Mouse (Mus musculus) heart, postnatal 0 days (tissue): ENCODE results near the gene Madcam1. TPM values are rescaled to one million over a fixed set of nuclear protein-coding genes. Genes with fewer than 3 reads are reported as not detected.

Experiments used
- ATAC-seq: fragments of 200-750 bp; cut with Nextera tagmentation; 2 replicates; pipeline ENCODE4 v1.8.0; 2017; ENCODE audit warnings: low read depth, moderate number of reproducible peaks, moderate library complexity; ENCODE audit not compliant: insufficient read depth
- DNase-seq: peaks from one replicate; pipeline ENCODE4 v3.0.0-alpha.2; 2016; ENCODE audit warnings: low spot score
- H3K27ac ChIP-seq: fragments of 300-500 bp; sonication (generic); 2 replicates; pipeline ENCODE4 v1.5.1; 2014; ENCODE audit warnings: low read depth, mild to moderate bottlenecking
- H3K27me3 ChIP-seq: fragments of 300-500 bp; sonication (generic); 2 replicates; pipeline ENCODE4 v1.6.1; 2014; ENCODE audit warnings: low read length, mixed read lengths; ENCODE audit not compliant: control insufficient read depth, insufficient read depth
- H3K36me3 ChIP-seq: fragments of 300-500 bp; sonication (generic); replicated peaks from 2 replicates; pipeline ENCODE4 v1.6.1; 2014; ENCODE audit warnings: low read length, mixed read lengths; ENCODE audit not compliant: control insufficient read depth, insufficient read depth
- H3K4me1 ChIP-seq: fragments of 300-500 bp; sonication (generic); 2 replicates; pipeline ENCODE4 v1.6.1; 2014; ENCODE audit warnings: antibody characterized with exemption; ENCODE audit not compliant: control insufficient read depth, insufficient read depth
- H3K4me2 ChIP-seq: fragments of 300-500 bp; sonication (generic); 2 replicates; pipeline ENCODE4 v1.6.1; 2014; ENCODE audit warnings: low read depth, mild to moderate bottlenecking, low read length, moderate library complexity
- H3K4me3 ChIP-seq: fragments of 300-500 bp; sonication (generic); 2 replicates; pipeline ENCODE4 v1.5.1; 2014; ENCODE audit warnings: low read depth, low read length
- H3K9ac ChIP-seq: fragments of 300-500 bp; sonication (generic); replicated peaks from 2 replicates; pipeline ENCODE4 v1.6.1; 2014; ENCODE audit warnings: low read depth, low read length, mixed read lengths
- H3K9me3 ChIP-seq: fragments of 300-500 bp; sonication (generic); replicated peaks from 2 replicates; pipeline ENCODE4 v1.6.1; 2016; ENCODE audit warnings: low read length; ENCODE audit not compliant: control insufficient read depth
- CTCF ChIP-seq: IDR thresholded peaks from 2 replicates; pipeline ENCODE4 v1.5.1; 2016; ENCODE audit warnings: antibody characterized with exemption, control low read depth, low read depth
- EP300 ChIP-seq: IDR thresholded peaks from 2 replicates; pipeline ENCODE4 v1.6.1; 2016; ENCODE audit warnings: antibody characterized with exemption, low read depth
- WGBS: fragments of 180-500 bp; shearing (Covaris S2); extraction: QIAGEN DNeasy Blood & Tissue Kit; methylation state at CpG from one replicate; pipeline ENCODE4 v1.1.7; 2014; 5-methylcytosine and 5-hydroxymethylcytosine counted together
- polyA plus RNA-seq: library from polyadenylated mRNA; unstranded; fragments of >200 nt; fragmentation: Nextera tagmentation; extraction: Ambion mirVana; gene quantifications from 2 replicates; pipeline ENCODE4 v1.2.1, GENCODE M21; 2015
- total RNA-seq: library from RNA; depleted of rRNA; stranded (reverse); fragments of >200 nt; gene quantifications from 2 replicates; pipeline ENCODE4 v1.2.3, GENCODE M21; 2014; ENCODE audit warnings: low replicate concordance

Gene Madcam1
- total and polyA plus RNA-seq, 2 experiments from 2014 or later, result 1.3 TPM; not detected in 1

GRCm38 (mm10) chr10:79638486-79639204, 25.7 kb upstream of the Madcam1 start:
- ATAC-seq, result 0 out of 2 replicates have a peak, but pooled peaks have one; percentile 12

GRCm38 (mm10) chr10:79645711-79646110, 18.6 kb upstream of the Madcam1 start, which contains the start of gene Odf3l2:
Gene Odf3l2, minus strand, starts transcription at chr10:79645738.
- no peaks in the 10 kb centered on the region for H3K4me1 ChIP-seq
- no peak within 1 kb of the TSS for H3K4me3 ChIP-seq
- no peak for TF ChIP-seq CTCF
- no peaks in the 10 kb centered on the region for H3K27me3 ChIP-seq
- H3K27ac ChIP-seq, result no peak within 1 kb of the TSS
- 53% methylated on average over 8 of the region's 8 CpGs for WGBS
- ATAC-seq (no peak), DNase-seq (no peak)
- H3K36me3 ChIP-seq, result no peaks in the 10 kb centered on the region
- H3K4me2 ChIP-seq, result no peak within 1 kb of the TSS
- no peaks in the 10 kb centered on the region for H3K9me3 ChIP-seq
- H3K9ac ChIP-seq, result no peak within 1 kb of the TSS

More at GRCm38 (mm10) chr10:79638486-79639204, 25.7 kb upstream of the Madcam1 start:
- Histone ChIP-seq H3K4me2 (peak overlapping the region; percentile 21), H3K27ac (no peak overlapping the region), H3K9ac (no peak overlapping the region), H3K4me3 (peak overlapping the region; percentile 6), H3K27me3 (peaks cover 43% of the 10 kb centered on the region), H3K36me3 (no peaks in the 10 kb centered on the region), H3K9me3 (no peaks in the 10 kb centered on the region), H3K4me1 (no peaks in the 10 kb centered on the region)
- DNase-seq, result no peak
- no peak for TF ChIP-seq EP300
- WGBS, result 8% methylated on average over 23 of the region's 23 CpGs

GRCm38 (mm10) chr10:79649070-79649751, 15.1 kb upstream of the Madcam1 start:
- TF ChIP-seq EP300 (no peak), CTCF (peak; percentile 93)
- Histone ChIP-seq H3K36me3 (no peaks in the 10 kb centered on the region), H3K27me3 (peaks cover 4% of the 10 kb centered on the region; the same call in 1 of the 2 replicates), H3K9me3 (no peaks in the 10 kb centered on the region), H3K4me3 (no peak overlapping the region), H3K4me2 (no peak overlapping the region), H3K4me1 (no peaks in the 10 kb centered on the region), H3K27ac (no peak overlapping the region), H3K9ac (no peak overlapping the region)
- WGBS, result 23% methylated on average over 7 of the region's 7 CpGs
- ATAC-seq, result peak; percentile 55; the same call in 1 of the 2 replicates
- peak; percentile 55 for DNase-seq

DNA sequence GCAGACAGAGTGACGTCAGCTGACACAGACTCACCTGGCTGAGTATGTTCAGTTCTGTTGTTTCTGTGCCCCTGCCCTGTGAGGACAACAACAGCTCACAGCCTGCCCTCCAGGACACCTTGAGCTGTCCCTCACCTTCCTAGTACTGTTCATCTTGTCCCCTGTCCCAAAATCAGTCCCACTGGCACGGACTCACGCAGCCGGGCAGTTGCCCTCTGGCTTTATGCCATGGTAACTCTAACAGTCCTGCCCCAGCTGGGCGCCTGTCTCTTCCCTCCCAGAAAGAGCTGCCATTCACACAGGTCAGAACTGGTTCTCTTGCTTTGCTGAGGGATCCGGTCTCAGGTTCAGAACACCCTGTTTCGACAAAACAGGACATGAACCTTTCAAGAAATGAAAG, 11.6 kb upstream of the Madcam1 start:
- DNase-seq (no peak), ATAC-seq (no peak)
- Histone ChIP-seq H3K4me2 (no peak overlapping the region), H3K27ac (no peak overlapping the region), H3K4me1 (no peaks in the 10 kb centered on the region), H3K36me3 (no peaks in the 10 kb centered on the region), H3K9me3 (no peaks in the 10 kb centered on the region), H3K27me3 (peaks cover 18% of the 10 kb centered on the region), H3K4me3 (no peak overlapping the region), H3K9ac (no peak overlapping the region)
- 68% methylated on average over 7 of the region's 7 CpGs for WGBS
- TF ChIP-seq CTCF, result no peak
- TF ChIP-seq EP300, result no peak

DNA sequence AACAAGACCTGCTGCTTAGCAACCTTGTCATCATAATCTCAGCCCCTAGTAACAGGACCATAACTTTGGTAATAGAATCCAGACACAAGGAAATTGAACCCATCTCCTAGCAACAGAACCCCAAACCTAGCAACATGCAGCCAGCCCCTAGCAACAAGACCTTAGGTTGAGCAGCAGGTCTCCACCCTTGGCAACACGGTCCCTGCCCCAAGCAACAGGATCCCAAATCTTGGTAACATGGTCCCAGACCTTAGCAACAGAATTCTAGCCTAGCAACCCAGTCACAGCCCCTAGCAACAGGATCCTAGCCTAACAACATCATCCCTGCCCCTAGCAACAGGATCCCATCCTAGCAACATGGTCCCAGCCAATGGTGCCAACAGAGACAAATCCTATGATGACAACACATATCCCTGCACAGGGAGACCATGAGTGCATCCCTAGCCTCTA, 9.4 kb upstream of the Madcam1 start:
- Histone ChIP-seq H3K4me3 (no peak overlapping the region), H3K4me1 (no peaks in the 10 kb centered on the region), H3K27ac (no peak overlapping the region), H3K9ac (no peak overlapping the region), H3K9me3 (no peaks in the 10 kb centered on the region), H3K36me3 (no peaks in the 10 kb centered on the region), H3K4me2 (no peak overlapping the region), H3K27me3 (peaks cover 18% of the 10 kb centered on the region)
- 52% methylated on average over 1 of the region's 1 CpGs for WGBS
- DNase-seq (no peak), ATAC-seq (no peak)
- no peak for TF ChIP-seq EP300
- TF ChIP-seq CTCF, result no peak
